In the genomic region with DNA sequence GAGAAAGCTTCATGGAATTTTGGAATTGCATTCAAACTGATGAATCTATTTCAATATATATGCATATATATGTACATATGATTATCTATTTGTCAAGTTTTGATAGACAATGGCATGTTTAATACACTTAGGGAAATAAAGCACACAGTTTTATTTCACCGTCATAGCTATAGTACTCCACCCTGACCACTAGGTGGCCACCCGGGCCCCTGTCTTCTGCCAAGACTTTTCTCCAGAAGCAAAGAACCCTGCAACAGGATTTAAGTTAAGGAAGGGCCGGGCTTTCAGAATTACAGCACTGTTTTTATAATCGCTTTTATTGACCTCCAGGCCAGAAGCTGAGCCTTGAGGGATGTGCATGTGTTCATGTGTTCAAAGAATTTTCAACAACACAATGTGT, we compare ENCODE assay signal across 9 mouse cellular contexts.
DNase-seq lines count a peak whose midpoint lies in the region; ATAC-seq and TF ChIP-seq lines count a peak whose summit lies in the region.
"Had no signal": no experiment of that assay in that cellular context is flagged by ENCODE, and none has a peak within 500 bp of the region (broad histone marks: within the 10 kb centered on the region; RNA-seq: fewer than 3 reads in every experiment).

No protein-coding gene starts in this region.

- ATAC-seq in intestine, postnatal 0 days: no peak
- ATAC-seq in intestine, embryonic 16.5 days: no peak
- no peak for ATAC-seq in liver, postnatal 0 days

- no peak overlapping the region for H3K9ac ChIP-seq in intestine, postnatal 0 days (ENCODE audit: low read depth, low read length)
- H3K9ac ChIP-seq in intestine, embryonic 16.5 days (ENCODE audit: low read depth, low read length): no peak overlapping the region
- no peak overlapping the region for H3K9ac ChIP-seq in liver, postnatal 0 days (replicated peaks)
- H3K9ac ChIP-seq: embryonic facial prominence, embryonic 15.5 days had no signal

- WGBS in intestine, postnatal 0 days: 31% methylated on average over 4 of the region's 4 CpGs
- 29% methylated on average over 4 of the region's 4 CpGs for WGBS in intestine, embryonic 16.5 days
- WGBS in liver, postnatal 0 days (ENCODE audit: insufficient replicate concordance): 19% methylated on average over 4 of the region's 4 CpGs

- no peaks in the 10 kb centered on the region for H3K4me1 ChIP-seq in intestine, postnatal 0 days (replicated peaks; ENCODE audit: control insufficient read depth, insufficient read depth, low read length)
- no peaks in the 10 kb centered on the region for H3K4me1 ChIP-seq in intestine, embryonic 16.5 days (ENCODE audit: control insufficient read depth, insufficient read depth, low read length)
- no peaks in the 10 kb centered on the region for H3K4me1 ChIP-seq in E14TG2a.4 (replicated peaks; ENCODE audit: low read depth, low read length)
- H3K4me1 ChIP-seq in liver, postnatal 0 days (ENCODE audit: insufficient read depth): no peaks in the 10 kb centered on the region

- TF ChIP-seq EP300 in liver, postnatal 0 days (IDR thresholded peaks at IDR 0.05; ENCODE audit: low read depth): no peak

- H3K27me3 ChIP-seq in intestine, postnatal 0 days (replicated peaks; ENCODE audit: control insufficient read depth, insufficient read depth, low read length): no peaks in the 10 kb centered on the region
- H3K27me3 ChIP-seq in intestine, embryonic 16.5 days (replicated peaks; ENCODE audit: control insufficient read depth, insufficient read depth, low read length): no peaks in the 10 kb centered on the region
- no peaks in the 10 kb centered on the region for H3K27me3 ChIP-seq in E14TG2a.4 (ENCODE audit: insufficient read depth, low read length)
- H3K27me3 ChIP-seq in liver, postnatal 0 days (ENCODE audit: insufficient read depth, low read length): no peaks in the 10 kb centered on the region
- H3K27me3 ChIP-seq: embryonic facial prominence, embryonic 15.5 days had no signal

- peak; percentile 77 for TF ChIP-seq CTCF in intestine, postnatal 0 days (IDR thresholded peaks at IDR 0.05; ENCODE audit: low read depth)
- TF ChIP-seq CTCF in E14TG2a.4 (conservative IDR thresholded peaks at IDR 0.05; ENCODE audit: low read length): peak; percentile 40
- TF ChIP-seq CTCF in gastrocnemius, adult 2 months (IDR thresholded peaks at IDR 0.05): peak; percentile 82
- peak; percentile 60 for TF ChIP-seq CTCF in liver, postnatal 0 days (IDR thresholded peaks at IDR 0.05; ENCODE audit: low read depth)

- no peak overlapping the region for H3K4me2 ChIP-seq in intestine, postnatal 0 days (replicated peaks; ENCODE audit: low read depth)
- no peak overlapping the region for H3K4me2 ChIP-seq in intestine, embryonic 16.5 days (ENCODE audit: low read depth, low read length)
- H3K4me2 ChIP-seq in liver, postnatal 0 days (ENCODE audit: low read depth, low read length): no peak overlapping the region
- H3K4me2 ChIP-seq: embryonic facial prominence, embryonic 15.5 days had no signal

- intact Hi-C loops in gastrocnemius, adult 2 months (cut with DNase I): loop anchor here (1.0 to 2.0 kb wide), 2 partner anchors 209 to 241 kb away; no protein-coding TSS in a partner anchor

- H3K4me3 ChIP-seq in intestine, postnatal 0 days (ENCODE audit: low read depth, low read length): no peak overlapping the region
- no peak overlapping the region for H3K4me3 ChIP-seq in intestine, embryonic 16.5 days (ENCODE audit: low read length)
- H3K4me3 ChIP-seq in E14TG2a.4 (replicated peaks; ENCODE audit: low read length): no peak overlapping the region
- no peak overlapping the region for H3K4me3 ChIP-seq in gastrocnemius, adult 2 months
- no peak overlapping the region for H3K4me3 ChIP-seq in liver, postnatal 0 days (ENCODE audit: low read depth, low read length)
- H3K4me3 ChIP-seq: embryonic facial prominence, embryonic 15.5 days had no signal

- H3K36me3 ChIP-seq in intestine, postnatal 0 days (ENCODE audit: control insufficient read depth, insufficient read depth): no peaks in the 10 kb centered on the region
- H3K36me3 ChIP-seq in intestine, embryonic 16.5 days (ENCODE audit: control insufficient read depth, insufficient read depth, low read length): no peaks in the 10 kb centered on the region
- no peaks in the 10 kb centered on the region for H3K36me3 ChIP-seq in E14TG2a.4 (ENCODE audit: insufficient read depth, low read length)
- no peaks in the 10 kb centered on the region for H3K36me3 ChIP-seq in liver, postnatal 0 days (replicated peaks; ENCODE audit: insufficient read depth, low read length)
- H3K36me3 ChIP-seq: embryonic facial prominence, embryonic 15.5 days had no signal

- no peak overlapping the region for H3K27ac ChIP-seq in intestine, postnatal 0 days (ENCODE audit: low read depth, low read length)
- no peak overlapping the region for H3K27ac ChIP-seq in intestine, embryonic 16.5 days (ENCODE audit: low read length)
- H3K27ac ChIP-seq in gastrocnemius, adult 2 months: no peak overlapping the region
- no peak overlapping the region for H3K27ac ChIP-seq in liver, postnatal 0 days (ENCODE audit: low read depth)
- H3K27ac ChIP-seq: embryonic facial prominence, embryonic 15.5 days had no signal

- DNase-seq in adrenal gland, postnatal 25 days: peak; percentile 54
- DNase-seq in gastrocnemius, adult 2 months: peak; percentile 62
- peak; percentile 36 for DNase-seq in liver, postnatal 0 days
- DNase-seq in thymus, postnatal 14 days: peak; percentile 40
- DNase-seq in layer of hippocampus, adult 9-10 months (ENCODE audit: low spot score): no peak

- no peaks in the 10 kb centered on the region for H3K9me3 ChIP-seq in intestine, postnatal 0 days (ENCODE audit: control insufficient read depth)
- H3K9me3 ChIP-seq in intestine, embryonic 16.5 days (ENCODE audit: control insufficient read depth, low read length): no peaks in the 10 kb centered on the region
- peaks cover under 1% of the 10 kb centered on the region; the same call in 1 of the 2 replicates for H3K9me3 ChIP-seq in E14TG2a.4 (ENCODE audit: low read length)
- no peaks in the 10 kb centered on the region for H3K9me3 ChIP-seq in liver, postnatal 0 days (ENCODE audit: low read length)
- H3K9me3 ChIP-seq: embryonic facial prominence, embryonic 15.5 days had no signal
